Mouse (Mus musculus) lung, postnatal 25 days (tissue): ENCODE results near the gene Etv2.
A peak's percentile ranks its signal among the peaks of the same experiment; 100 is the strongest.

Experiments
- DNase-seq: peaks from one replicate; pipeline ENCODE4 v3.0.0; 2022; ENCODE audit warnings: low spot score

The Etv2 gene

GRCm38 (mm10) chr7:30635752-30636151, at the start of gene Etv2:
TSS of gene Etv2 (minus strand) at chr7:30635852.
- no peak for DNase-seq

GRCm38 (mm10) chr7:30683425-30683824, 47.8 kb upstream of the Etv2 start:
- DNase-seq = no peak

GRCm38 (mm10) chr7:30681897-30682296, 46.2 kb upstream of the Etv2 start:
- DNase-seq = no peak

- no peak for DNase-seq
Observed at GRCm38 (mm10) chr7:30678263-30678975, 42.8 kb upstream of the Etv2 start.

GRCm38 (mm10) chr7:30671480-30671879, 35.8 kb upstream of the Etv2 start, which contains the start of gene Pmis2:
TSS of gene Pmis2 (minus strand) at chr7:30671605.
- DNase-seq = no peak

DNA sequence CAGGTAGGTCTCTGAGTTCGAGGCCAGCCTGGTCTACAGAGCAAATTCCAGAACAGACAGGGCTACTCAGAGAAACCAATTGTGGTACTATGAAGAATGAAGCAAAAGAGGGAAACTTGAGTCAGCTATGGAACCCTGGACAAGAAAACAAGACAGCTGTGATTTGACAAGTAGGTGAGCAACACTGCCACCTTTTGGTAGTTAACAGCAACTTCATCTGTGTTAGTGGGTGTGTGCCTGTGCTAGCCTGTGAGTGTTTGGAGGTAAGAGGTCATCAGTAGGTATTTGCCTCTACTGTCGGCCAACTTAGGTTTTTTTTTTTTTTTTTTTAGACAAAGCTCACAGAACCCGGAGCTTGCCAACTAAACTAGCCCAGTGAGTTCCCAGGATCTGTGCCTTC, 33.6 kb upstream of the Etv2 start:
- peak; percentile 24 for DNase-seq

GRCm38 (mm10) chr7:30665321-30665720, 29.7 kb upstream of the Etv2 start:
- DNase-seq = no peak

- peak; percentile 92 for DNase-seq
Observed at GRCm38 (mm10) chr7:30664529-30665200, 29.0 kb upstream of the Etv2 start, which contains the start of gene Haus5. TSS of gene Haus5 (minus strand) at chr7:30664994.

- DNase-seq = peak; percentile 100
Observed at GRCm38 (mm10) chr7:30649591-30650540, 14.2 kb upstream of the Etv2 start, which contains the start of gene Rbm42. TSS of gene Rbm42 (minus strand) at chr7:30650317.

DNA sequence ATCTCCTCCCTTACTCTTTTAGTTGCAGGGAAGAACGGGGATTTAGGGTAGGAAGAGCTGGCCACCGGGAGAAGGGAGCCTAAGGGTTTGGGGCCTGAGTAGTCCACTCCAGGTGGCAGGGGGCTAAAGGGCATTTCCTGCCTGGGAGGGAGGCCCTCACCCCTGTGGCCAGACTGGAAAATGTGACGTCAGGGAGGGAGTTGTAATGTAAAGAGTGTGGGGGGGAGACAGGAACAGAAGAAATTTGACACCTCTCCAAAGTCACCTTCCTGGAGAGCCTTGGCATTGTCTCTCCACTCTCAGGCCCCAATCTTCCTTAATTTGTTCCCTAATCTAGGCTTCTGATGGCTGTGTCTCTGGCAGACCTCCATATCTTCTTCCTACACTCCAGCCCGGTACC, 3.4 kb upstream of the Etv2 start:
- no peak for DNase-seq

- no peak for DNase-seq
Observed at GRCm38 (mm10) chr7:30636395-30636794, 743 bp upstream of the Etv2 start.

GRCm38 (mm10) chr7:30634621-30635020, 1.0 kb downstream of the Etv2 start:
- peak; percentile 23 for DNase-seq

DNA sequence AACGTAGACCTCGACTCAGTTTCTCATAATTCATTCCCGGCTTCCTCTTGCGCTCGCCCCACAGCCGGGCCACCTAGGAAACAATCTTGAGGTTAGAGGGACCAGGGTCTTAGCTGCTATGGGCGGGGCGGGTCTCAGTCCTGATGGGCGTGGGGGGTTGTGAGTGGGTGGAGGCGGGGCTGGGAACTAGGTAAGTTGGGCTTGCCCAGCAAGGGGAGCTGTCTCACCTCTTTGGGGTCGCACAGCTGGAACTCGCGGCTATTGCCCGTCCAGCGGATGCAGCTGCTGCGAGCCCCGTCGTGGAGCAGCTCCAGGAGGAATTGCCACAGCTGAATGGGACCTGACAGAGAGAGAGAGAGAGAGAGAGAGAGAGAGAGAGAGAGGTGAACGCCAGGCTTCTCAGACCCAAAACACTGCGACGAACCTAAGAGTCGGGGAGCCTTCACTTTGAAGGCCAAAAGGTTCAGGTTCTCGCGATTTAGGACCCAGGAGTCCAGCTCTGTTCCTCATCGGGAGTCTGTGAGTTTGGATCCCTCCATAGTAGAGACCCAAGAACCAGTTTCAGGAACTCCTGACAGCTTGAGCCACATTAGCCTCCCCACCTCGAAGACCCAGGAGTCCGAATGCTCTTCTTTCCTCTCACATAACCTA, 1.8 kb downstream of the Etv2 start:
- no peak for DNase-seq

DNA sequence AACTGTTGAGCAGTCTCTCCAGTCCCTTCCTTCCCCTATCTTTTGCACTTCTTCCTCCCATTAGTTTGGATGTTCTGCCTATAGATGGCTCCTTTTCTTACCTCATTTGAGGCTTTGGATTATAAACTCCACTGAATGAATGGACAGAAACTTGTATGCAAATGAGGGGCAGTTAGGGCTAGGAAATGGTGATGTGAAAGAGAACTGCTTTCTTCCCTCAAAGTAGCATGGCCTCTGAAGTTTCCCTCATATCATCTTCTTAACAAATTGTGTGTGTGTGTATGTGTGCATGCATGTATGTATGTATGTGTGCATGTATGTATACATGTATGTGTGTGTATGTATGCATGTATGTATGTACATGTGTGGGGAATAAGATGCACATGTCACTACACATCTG, 6.6 kb downstream of the Etv2 start:
- DNase-seq = no peak

DNA sequence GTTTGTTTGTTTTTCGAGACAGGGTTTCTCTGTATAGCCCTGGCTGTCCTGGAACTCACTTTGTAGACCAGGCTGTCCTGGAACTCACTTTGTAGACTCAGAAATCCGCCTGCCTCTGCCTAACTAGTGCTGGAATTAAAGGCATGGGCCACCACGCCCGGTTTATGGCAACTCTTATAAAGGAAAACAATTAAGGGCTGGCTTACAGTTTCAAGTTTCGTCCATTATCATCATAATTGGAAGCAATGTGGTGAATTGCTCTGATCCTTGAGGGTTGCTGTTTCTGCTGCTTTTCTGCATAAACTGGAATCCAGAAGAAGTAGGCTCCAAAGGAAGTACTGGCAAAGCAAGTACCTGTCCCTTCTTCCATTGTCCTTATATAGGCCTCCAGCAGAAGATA, 9.0 kb downstream of the Etv2 start:
- DNase-seq = no peak

DNA sequence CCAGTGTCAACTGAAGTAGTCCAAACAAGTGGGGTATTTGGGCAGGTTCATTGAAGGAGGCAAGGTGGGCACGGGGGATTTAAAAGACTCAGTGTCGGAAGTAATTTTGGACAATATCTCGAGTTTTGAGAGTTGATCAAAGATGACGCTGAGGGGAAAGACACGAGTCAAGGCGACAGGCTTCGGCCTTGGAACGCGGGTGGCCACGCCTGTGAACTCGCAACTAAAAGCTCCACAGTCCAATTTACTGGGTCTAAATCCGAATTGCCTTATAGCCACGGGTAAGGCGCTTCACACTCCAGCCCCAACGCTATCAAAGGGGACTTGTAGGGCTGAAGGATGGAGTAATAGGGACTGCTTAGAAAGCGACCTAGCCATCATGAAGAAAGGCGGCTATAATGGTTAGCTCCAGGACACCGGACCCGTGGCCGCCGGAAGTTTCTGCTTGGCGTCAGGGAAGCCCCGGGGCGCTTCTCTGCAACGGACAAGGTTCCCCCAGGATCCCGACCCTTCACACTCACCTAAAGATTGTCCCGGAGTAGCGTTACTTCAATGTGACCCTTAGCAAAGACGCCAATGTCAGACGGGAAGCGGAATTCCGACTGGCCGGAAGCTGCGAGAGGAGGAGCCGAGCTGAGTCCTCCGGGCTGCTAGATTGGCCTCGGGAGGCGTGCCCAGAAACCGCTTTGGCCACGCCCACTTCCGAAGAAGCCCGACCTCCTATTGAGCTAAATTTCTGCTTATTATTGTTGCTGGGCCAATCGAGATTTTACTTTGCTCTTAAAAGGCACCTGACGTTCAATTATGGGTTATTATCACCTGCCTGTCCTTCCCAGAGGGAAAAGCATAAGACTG, 9.9 kb downstream of the Etv2 start, which contains the start of gene Cox6b1:
Gene Cox6b1 (minus strand): TSS at position 622 of the 855 bp plus-strand sequence.
- peak; percentile 92 for DNase-seq

DNA sequence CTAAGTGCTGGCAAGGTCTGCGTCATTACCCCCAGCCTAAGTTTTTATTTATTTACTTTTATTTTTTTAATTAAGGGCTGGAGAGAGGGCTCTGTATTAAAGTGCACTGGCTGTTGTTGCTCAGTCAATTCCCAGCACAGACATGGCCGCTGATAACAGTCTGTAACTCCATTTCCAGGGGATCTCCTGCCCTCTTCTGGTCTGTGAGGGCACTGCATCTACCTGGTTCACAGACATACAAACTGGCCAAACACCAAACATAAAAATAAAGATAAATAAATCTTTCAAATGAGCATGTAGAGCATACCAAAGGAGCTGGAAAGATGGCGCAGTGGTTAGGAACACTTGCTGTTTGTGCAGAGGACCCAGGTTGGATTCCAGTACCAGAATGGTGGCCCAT, 16.4 kb downstream of the Etv2 start:
- DNase-seq = no peak

DNA sequence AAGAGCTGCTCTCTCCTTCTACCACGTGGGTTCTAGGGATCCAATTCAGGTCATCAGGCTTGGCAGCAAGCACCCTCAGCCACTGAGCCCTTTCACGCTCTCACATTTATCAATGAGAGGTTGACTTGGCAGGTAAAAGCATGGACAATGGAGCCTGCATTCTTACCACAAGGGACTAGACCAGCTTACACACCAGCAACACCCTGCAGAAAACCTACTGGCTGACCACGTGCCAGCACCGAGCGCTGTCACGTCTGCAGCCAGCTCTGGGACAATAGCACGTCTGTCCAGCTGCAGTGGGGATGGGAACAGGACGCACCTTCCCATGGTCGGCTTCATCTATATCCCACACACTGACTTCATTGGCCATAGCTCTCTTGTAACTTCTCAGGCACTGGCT, 17.0 kb downstream of the Etv2 start:
- no peak for DNase-seq

- DNase-seq = no peak
Observed at GRCm38 (mm10) chr7:30615049-30615760, 20.4 kb downstream of the Etv2 start.

GRCm38 (mm10) chr7:30614454-30614853, 21.2 kb downstream of the Etv2 start:
- DNase-seq = no peak
